Mouse (Mus musculus) neutrophil, adult 65 days (primary cell): ENCODE results near the gene Tfpt. TPM values are rescaled to one million over a fixed set of nuclear protein-coding genes. Genes with fewer than 3 reads are reported as not detected.

Experiments
- total RNA-seq: library from RNA; stranded (reverse); gene quantifications from 2 replicates; pipeline ENCODE4 v1.2.4, GENCODE M21; 2023

Gene Tfpt
- total RNA-seq = 19.2 and 24.4 TPM in 2 replicates

GRCm38 (mm10) chr7:3629543-3630477, at the start of gene Tfpt, which contains the start of gene Prpf31:
TSS of gene Tfpt (minus strand) at chr7:3629929.
TSS of gene Prpf31 (plus strand) at chr7:3629985.

GRCm38 (mm10) chr7:3677342-3677741, 47.6 kb upstream of the Tfpt start, which contains the start of gene Tmc4:
TSS of gene Tmc4 (minus strand) at chr7:3677553.

GRCm38 (mm10) chr7:3665215-3666114, 35.7 kb upstream of the Tfpt start, which contains the start of gene Leng1:
TSS of gene Leng1 (minus strand) at chr7:3665840.

GRCm38 (mm10) chr7:3644672-3645487, 15.2 kb upstream of the Tfpt start, which contains the start of gene Cnot3:
TSS of gene Cnot3 (plus strand) at chr7:3645268.

GRCm38 (mm10) chr7:3617242-3617995, 12.3 kb downstream of the Tfpt start, which contains the start of gene Ndufa3:
TSS of gene Ndufa3 (plus strand) at chr7:3617373.

GRCm38 (mm10) chr7:3616057-3616388, 13.7 kb downstream of the Tfpt start, which contains the start of gene Oscar:
TSS of gene Oscar (minus strand) at chr7:3616157.

Other genes with a start within 250 kb of the Tfpt start
- gene Cacng8, start 239.2 kb downstream of the Tfpt start, total RNA-seq = not detected in 2 replicates
- gene Cacng6, start 205.7 kb downstream of the Tfpt start, total RNA-seq = not detected in 2 replicates
- gene Tarm1, start 127.3 kb downstream of the Tfpt start, total RNA-seq = 52.4 and 54.9 TPM in 2 replicates
- gene Oscar, start 13.8 kb downstream of the Tfpt start, total RNA-seq = not detected in 2 replicates
- 255 and 302 TPM in 2 replicates for gene Ndufa3, start 12.6 kb downstream of the Tfpt start, total RNA-seq
- 23.5 and 27.7 TPM in 2 replicates for gene Prpf31, start 56 bp upstream of the Tfpt start, total RNA-seq
- gene Cnot3, start 15.3 kb upstream of the Tfpt start, total RNA-seq = 72.2 and 93.0 TPM in 2 replicates
- gene Leng1, start 35.9 kb upstream of the Tfpt start, total RNA-seq = 5.6 and 6.7 TPM in 2 replicates
- gene Tmc4, start 47.6 kb upstream of the Tfpt start, total RNA-seq = 18.1 and 19.3 TPM in 2 replicates
- 35.7 and 48.3 TPM in 2 replicates for gene Tsen34, start 62.9 kb upstream of the Tfpt start, total RNA-seq
- gene Mboat7, start 63.6 kb upstream of the Tfpt start, total RNA-seq = 184 and 188 TPM in 2 replicates
- 964 and 1,181 TPM in 2 replicates for gene Rps9, start 74.1 kb upstream of the Tfpt start, total RNA-seq
- 306 and 318 TPM in 2 replicates for gene Pirb, start 90.5 kb upstream of the Tfpt start, total RNA-seq
- gene Gm15448, start 195.8 kb upstream of the Tfpt start, total RNA-seq = 84.0 and 90.4 TPM in 2 replicates
- gene Pira2, start 215.1 kb upstream of the Tfpt start, total RNA-seq = 69.3 and 76.6 TPM in 2 replicates